Mouse (Mus musculus) heart, postnatal 25 days (tissue): ENCODE results near the gene AY074887. TPM values are rescaled to one million over a fixed set of nuclear protein-coding genes. Genes with fewer than 3 reads are reported as not detected.

Source experiments
- DNase-seq: peaks from one replicate; pipeline ENCODE4 v3.0.0; 2022; ENCODE audit warnings: low spot score
- intact Hi-C: fragments of 180-260 bp; cut with DNase I; formaldehyde crosslinking; loops from one replicate; pipeline ENCODE4 v1.15.1; 2025
- total RNA-seq, 2 experiments: library from RNA; stranded (reverse); gene quantifications; 2 replicates each; pipeline ENCODE4 v1.2.3; 2021

Gene AY074887
- total RNA-seq, 2 experiments from 2014 or later, result not detected

DNA sequence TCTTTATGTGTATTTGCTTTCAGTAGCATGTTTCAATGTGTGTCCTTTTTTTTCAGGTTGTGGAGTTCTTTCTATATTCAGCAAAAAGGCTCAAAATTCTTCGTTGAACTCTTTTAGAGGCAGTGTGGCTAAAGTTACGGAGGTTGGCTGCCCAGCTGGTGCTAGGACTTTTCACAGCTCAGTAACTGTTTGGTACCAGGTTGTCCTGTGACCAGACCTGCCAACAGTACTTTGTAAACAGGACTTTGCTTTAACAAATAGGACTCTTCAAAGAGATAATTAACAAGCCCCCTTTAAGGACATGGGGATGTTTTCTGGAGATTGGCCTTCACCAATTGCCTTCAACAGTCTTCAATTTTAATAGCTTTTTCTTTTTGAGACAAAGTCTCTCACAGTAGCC is 32.6 kb downstream of the AY074887 start:
- DNase-seq, result no peak
- intact Hi-C loops, result no loop called here

DNA sequence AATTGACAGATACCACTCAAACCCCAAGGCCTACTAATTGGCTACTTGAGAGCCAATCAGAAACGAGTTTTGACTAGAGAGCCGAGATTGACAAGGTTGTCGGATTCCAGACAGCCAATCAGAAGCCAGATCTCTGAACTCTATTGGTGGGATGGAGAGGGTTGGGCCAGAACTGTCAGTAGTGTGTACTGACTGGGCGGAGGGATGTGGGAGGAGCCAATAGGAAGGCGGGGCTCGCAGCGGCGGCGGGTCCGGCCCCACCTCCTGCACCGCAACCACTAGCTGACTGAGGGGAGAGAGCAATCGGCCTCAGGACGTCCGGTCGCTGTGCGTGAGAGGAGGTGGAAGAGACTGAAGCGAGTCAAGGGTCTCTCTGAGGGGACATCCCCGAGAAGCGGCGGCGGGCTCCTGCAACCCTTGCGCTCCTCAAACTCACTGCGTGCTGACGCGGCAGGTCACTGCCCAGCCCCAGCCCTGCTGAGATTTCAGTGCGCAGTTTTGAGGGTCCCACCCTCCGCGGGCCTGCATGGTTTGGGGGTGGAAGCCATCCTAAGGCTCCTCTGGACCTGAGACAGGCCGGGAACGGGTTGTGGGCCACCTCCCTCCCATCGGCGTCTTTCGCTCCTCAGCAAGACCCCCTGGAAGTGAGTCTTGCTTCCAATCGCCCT is 33.7 kb downstream of the AY074887 start, which contains the start of gene Hykk:
TSS of gene Hykk (plus strand) at position 274 of the 668 bp plus-strand sequence.
- intact Hi-C loops, result loop anchor here (2.0 kb wide), 1 partner anchor 34 kb away; the partner anchor contains the start of genes AY074887 and Psma4
- DNase-seq, result peak; percentile 82

DNA sequence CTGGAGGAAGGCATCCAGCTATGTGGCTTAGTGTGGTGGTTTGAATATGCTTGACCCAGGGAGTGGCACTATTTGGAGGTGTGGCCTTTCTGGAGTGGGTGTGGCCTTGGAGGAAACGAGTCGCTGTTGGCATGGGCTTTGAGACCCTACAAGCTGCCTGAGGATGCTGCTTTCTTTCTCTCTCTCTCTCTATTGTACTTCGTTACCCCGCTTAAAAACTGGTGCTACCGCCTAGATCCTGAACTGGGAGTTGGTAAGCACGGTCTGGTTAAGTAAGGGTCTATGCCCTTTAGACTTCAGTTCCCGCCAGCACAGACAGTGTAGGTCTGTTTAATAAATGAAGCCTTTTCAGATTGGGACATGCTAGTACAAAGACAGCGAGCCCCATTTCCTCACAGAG is 34.4 kb downstream of the AY074887 start:
- no peak for DNase-seq
- intact Hi-C loops, result loop anchor here (2.0 kb wide), 1 partner anchor 34 kb away; the partner anchor contains the start of genes AY074887 and Psma4

DNA sequence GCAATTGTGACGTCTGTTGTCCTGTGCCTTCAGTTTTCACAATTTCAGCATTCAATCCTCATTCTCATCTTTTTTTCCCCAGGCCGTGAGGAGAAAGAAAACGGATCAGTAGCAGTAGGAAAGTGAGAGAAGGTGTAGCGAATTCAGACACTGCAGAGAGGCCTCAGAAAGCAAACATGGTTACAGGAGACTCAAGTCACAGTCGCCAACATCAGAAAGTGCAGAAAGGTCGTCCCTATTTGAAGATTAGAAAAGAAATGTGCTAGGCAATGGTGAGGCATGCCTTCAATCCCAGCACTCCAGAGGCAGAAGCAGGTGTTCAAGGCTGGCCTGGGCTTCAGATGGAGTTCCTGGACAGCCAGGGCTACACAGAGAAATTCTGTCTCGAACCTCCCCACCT is 35.2 kb downstream of the AY074887 start:
- intact Hi-C loops, result no loop called here
- no peak for DNase-seq

DNA sequence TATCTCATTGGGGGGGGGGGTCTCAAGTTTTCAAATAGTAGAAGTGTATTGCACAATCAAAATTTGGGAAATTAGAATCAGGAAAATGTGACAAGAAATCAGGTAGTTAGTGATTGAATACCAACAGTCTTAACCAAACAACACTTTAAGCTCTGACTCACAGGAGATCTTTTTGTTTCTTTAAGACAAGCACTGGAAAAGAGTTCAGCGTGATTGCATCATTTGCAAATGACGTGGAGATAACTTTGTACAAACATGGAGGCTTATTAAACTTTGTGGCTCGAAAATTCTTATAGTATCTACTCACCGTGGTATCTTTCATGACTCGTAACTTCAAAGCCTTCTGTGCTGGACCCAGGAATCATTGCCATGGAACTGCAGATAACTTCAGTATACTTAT is 41.4 kb downstream of the AY074887 start:
- DNase-seq, result no peak
- intact Hi-C loops, result no loop called here

Other genes starting within 250 kb of the AY074887 start
- gene Wdr61, start 216.5 kb downstream of the AY074887 start, total RNA-seq, result 10 to 100 TPM; 29.7 to 31.9 TPM
- not detected for gene Crabp1, start 186.2 kb downstream of the AY074887 start, total RNA-seq
- gene Ireb2, start 87.2 kb downstream of the AY074887 start, total RNA-seq, result 10 to 100 TPM; 30.2 to 33.1 TPM
- gene Hykk, start 33.7 kb downstream of the AY074887 start, total RNA-seq, result 1 to 10 TPM; 1.0 to 1.3 TPM
- gene Psma4, start 208 bp downstream of the AY074887 start, total RNA-seq, result 100 to 1,000 TPM; 127 TPM
- not detected for gene Chrna5, start 29.9 kb upstream of the AY074887 start, total RNA-seq
- not detected for gene Chrna3, start 75.6 kb upstream of the AY074887 start, total RNA-seq
- gene Chrnb4, start 97.8 kb upstream of the AY074887 start, total RNA-seq, result not detected
- gene Ube2q2, start 197.9 kb upstream of the AY074887 start, total RNA-seq, result 10 to 100 TPM; 24.5 to 27.6 TPM